11 mouse cellular contexts compared by ENCODE assay signal in the genomic region with DNA sequence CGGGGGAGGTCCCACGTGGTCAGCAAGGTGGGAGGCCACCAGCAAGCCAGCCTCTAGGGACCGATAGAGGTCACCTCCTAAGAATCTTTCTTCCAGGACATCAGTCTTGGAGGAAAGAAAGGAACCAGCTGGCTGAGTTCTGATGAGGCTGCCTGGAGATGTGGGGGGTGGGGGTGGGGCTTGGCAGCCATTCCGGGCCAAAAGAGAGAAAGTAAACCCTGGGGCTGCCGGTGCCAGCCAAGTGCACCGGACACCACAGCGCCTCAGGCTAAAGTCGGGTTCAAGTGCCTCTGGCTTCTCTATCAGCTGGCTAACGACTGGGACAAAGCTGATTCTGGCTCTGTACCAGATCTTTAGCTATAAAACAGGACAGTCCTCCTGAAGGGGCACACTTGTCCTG.
DNase-seq lines count a peak whose midpoint lies in the region; ATAC-seq lines count a peak whose summit lies in the region.
"Had no signal": no experiment of that assay in that cellular context is flagged by ENCODE, and none has a peak within 500 bp of the region (broad histone marks: within the 10 kb centered on the region; RNA-seq: fewer than 3 reads in every experiment).

No protein-coding gene starts in this region.

- peak; percentile 16; the same call in 1 of the 2 replicates for ATAC-seq in hindbrain, embryonic 15.5 days (ENCODE audit: low FRiP score, low read depth)
- ATAC-seq in hindbrain, embryonic 14.5 days (ENCODE audit: low FRiP score) = no peak
- ATAC-seq in lung, embryonic 16.5 days (ENCODE audit: low read depth) = peak; percentile 57; the same call in 1 of the 2 replicates
- no peak for ATAC-seq in inflammation-experienced regulatory T-cells, adult 6 months

- no peak overlapping the region for H3K4me2 ChIP-seq in hindbrain, embryonic 15.5 days
- no peak overlapping the region for H3K4me2 ChIP-seq in hindbrain, embryonic 14.5 days (replicated peaks)
- H3K4me2 ChIP-seq in lung, embryonic 16.5 days (ENCODE audit: low read depth, low read length) = no peak overlapping the region
- H3K4me2 ChIP-seq: hindbrain, embryonic 13.5 days had no signal

- no peaks in the 10 kb centered on the region for H3K36me3 ChIP-seq in hindbrain, embryonic 15.5 days
- H3K36me3 ChIP-seq in hindbrain, embryonic 14.5 days (replicated peaks; ENCODE audit: control insufficient read depth, insufficient read depth) = no peaks in the 10 kb centered on the region
- no peaks in the 10 kb centered on the region for H3K36me3 ChIP-seq in lung, embryonic 16.5 days (ENCODE audit: control insufficient read depth, insufficient read depth, low read length)
- H3K36me3 ChIP-seq: embryonic facial prominence, embryonic 10.5 days had no signal

- H3K9ac ChIP-seq in hindbrain, embryonic 15.5 days = no peak overlapping the region
- H3K9ac ChIP-seq in hindbrain, embryonic 14.5 days = no peak overlapping the region
- no peak overlapping the region for H3K9ac ChIP-seq in lung, embryonic 16.5 days (ENCODE audit: low read length)
- H3K9ac ChIP-seq: hindbrain, embryonic 13.5 days; liver, embryonic 14.5 days had no signal

- H3K27me3 ChIP-seq in hindbrain, embryonic 15.5 days = no peaks in the 10 kb centered on the region
- no peaks in the 10 kb centered on the region for H3K27me3 ChIP-seq in hindbrain, embryonic 14.5 days (ENCODE audit: control insufficient read depth, insufficient read depth, low read length)
- no peaks in the 10 kb centered on the region for H3K27me3 ChIP-seq in lung, embryonic 16.5 days (ENCODE audit: control insufficient read depth, insufficient read depth, low read depth, low read length)
- H3K27me3 ChIP-seq: hindbrain, embryonic 13.5 days had no signal

- WGBS in hindbrain, embryonic 15.5 days = 35% methylated on average over 9 of the region's 9 CpGs
- 27% methylated on average over 6 of the region's 9 CpGs for WGBS in hindbrain, embryonic 14.5 days
- 12% methylated on average over 8 of the region's 9 CpGs for WGBS in lung, embryonic 16.5 days

- H3K4me3 ChIP-seq in hindbrain, embryonic 15.5 days = no peak overlapping the region
- H3K4me3 ChIP-seq in hindbrain, embryonic 14.5 days (replicated peaks; ENCODE audit: low read length) = no peak overlapping the region
- H3K4me3 ChIP-seq in lung, embryonic 16.5 days (ENCODE audit: low read length) = no peak overlapping the region
- H3K4me3 ChIP-seq: embryonic facial prominence, embryonic 10.5 days; hindbrain, embryonic 13.5 days had no signal

- H3K4me1 ChIP-seq in hindbrain, embryonic 15.5 days (replicated peaks) = peaks cover 30% of the 10 kb centered on the region
- peaks cover 29% of the 10 kb centered on the region; the same call in 1 of the 2 replicates for H3K4me1 ChIP-seq in hindbrain, embryonic 14.5 days (replicated peaks; ENCODE audit: control insufficient read depth, insufficient read depth, low read length)
- peaks cover 21% of the 10 kb centered on the region for H3K4me1 ChIP-seq in lung, embryonic 16.5 days (replicated peaks; ENCODE audit: control insufficient read depth, insufficient read depth, low read length)

- H3K9me3 ChIP-seq in hindbrain, embryonic 15.5 days = no peaks in the 10 kb centered on the region
- H3K9me3 ChIP-seq in hindbrain, embryonic 14.5 days (ENCODE audit: control insufficient read depth, low read length) = no peaks in the 10 kb centered on the region
- no peaks in the 10 kb centered on the region for H3K9me3 ChIP-seq in lung, embryonic 16.5 days (ENCODE audit: control insufficient read depth, low read length)
- H3K9me3 ChIP-seq: embryonic facial prominence, embryonic 10.5 days; hindbrain, embryonic 13.5 days had no signal

- H3K27ac ChIP-seq in hindbrain, embryonic 15.5 days (replicated peaks) = 0 out of 2 replicates have a peak overlapping the region, but pooled peaks have one; percentile 10
- no peak overlapping the region for H3K27ac ChIP-seq in hindbrain, embryonic 14.5 days
- H3K27ac ChIP-seq in lung, embryonic 16.5 days (ENCODE audit: low read length) = no peak overlapping the region
- H3K27ac ChIP-seq: embryonic facial prominence, embryonic 10.5 days; liver, embryonic 14.5 days had no signal

- DNase-seq in cerebellum, postnatal 10 days = peak; percentile 35 to 41
- DNase-seq in cerebellum, adult 18-20 months = no peak
- no peak for DNase-seq in hindbrain, embryonic 14.5 days (ENCODE audit: low spot score)
- DNase-seq in lung, postnatal 14 days = no peak
- peak; percentile 33 for DNase-seq in MN1 (ENCODE audit: low spot score)

Comparison
In these comparisons a context has a peak if more than half of its experiments do, and no peak if none do; other contexts are left out.
1. DNase-seq: peak in cerebellum, postnatal 10 days (2 of 2) and MN1 (single experiment); none in cerebellum, adult 18-20 months (0 of 2), hindbrain, embryonic 14.5 days (single experiment) and lung, postnatal 14 days (single experiment).
2. ATAC-seq: peak in hindbrain, embryonic 15.5 days (single experiment) and lung, embryonic 16.5 days (single experiment); none in hindbrain, embryonic 14.5 days (single experiment) and inflammation-experienced regulatory T-cells, adult 6 months (single experiment).